Mouse (Mus musculus): ENCODE data around the gene Catsperz.

The Catsperz gene

GRCm38 (mm10) chr19:6943709-6944108 lies 18.5 kb upstream of the Catsperz start:
- DNase-seq: peak; percentile 68

- peak; percentile 63 for DNase-seq
These were observed 17.6 kb upstream of the Catsperz start for GRCm38 (mm10) chr19:6942764-6943163.

- peak; percentile 94 for DNase-seq
These were observed 17.1 kb upstream of the Catsperz start, which contains the start of gene Gpr137 for GRCm38 (mm10) chr19:6942249-6942691. Gene Gpr137 (minus strand): TSS chr19:6942480.

- DNase-seq: peak; percentile 90
These were observed 16.4 kb upstream of the Catsperz start, which contains the start of gene Bad for GRCm38 (mm10) chr19:6941372-6942248. Gene Bad (plus strand): TSS chr19:6941861.

- DNase-seq: peak; percentile 73
These were observed 15.5 kb upstream of the Catsperz start for GRCm38 (mm10) chr19:6940396-6941351.

GRCm38 (mm10) chr19:6939106-6940002 lies 14.2 kb upstream of the Catsperz start:
- peak; percentile 63 for DNase-seq

- DNase-seq: peak; percentile 82
These were observed 12.6 kb upstream of the Catsperz start for GRCm38 (mm10) chr19:6937541-6938465.

- peak; percentile 63 for DNase-seq
These were observed 11.1 kb upstream of the Catsperz start for GRCm38 (mm10) chr19:6936299-6936698.

GRCm38 (mm10) chr19:6934195-6934977 lies 9.2 kb upstream of the Catsperz start, which contains the start of gene Kcnk4:
Gene Kcnk4 (minus strand): TSS chr19:6934515.
- peak; percentile 53 for DNase-seq

- DNase-seq: peak; percentile 80
These were observed 8.4 kb upstream of the Catsperz start for GRCm38 (mm10) chr19:6933436-6934194.

- DNase-seq: no peak
These were observed 7.9 kb upstream of the Catsperz start for GRCm38 (mm10) chr19:6933102-6933435.

GRCm38 (mm10) chr19:6932018-6932417 lies 6.8 kb upstream of the Catsperz start:
- no peak for DNase-seq

- DNase-seq: peak; percentile 60
These were observed 5.8 kb upstream of the Catsperz start for GRCm38 (mm10) chr19:6931002-6931401.

GRCm38 (mm10) chr19:6928080-6928479 lies 2.9 kb upstream of the Catsperz start:
- DNase-seq: no peak

- DNase-seq: peak; percentile 59
These were observed 1.5 kb upstream of the Catsperz start for GRCm38 (mm10) chr19:6926559-6927255.

GRCm38 (mm10) chr19:6925611-6926329 lies 590 bp upstream of the Catsperz start:
- peak; percentile 56 for DNase-seq

- DNase-seq: peak; percentile 84
These were observed 496 bp downstream of the Catsperz start for GRCm38 (mm10) chr19:6924461-6925306.

All from cerebellum, adult 11-12 months (tissue).